Mouse (Mus musculus): ENCODE data around the gene Cmss1. TPM values are rescaled to one million over a fixed set of nuclear protein-coding genes. Genes with fewer than 3 reads are reported as not detected.

Gene Cmss1
- polyA plus RNA-seq, 1 experiment, result 82.2 TPM

DNA sequence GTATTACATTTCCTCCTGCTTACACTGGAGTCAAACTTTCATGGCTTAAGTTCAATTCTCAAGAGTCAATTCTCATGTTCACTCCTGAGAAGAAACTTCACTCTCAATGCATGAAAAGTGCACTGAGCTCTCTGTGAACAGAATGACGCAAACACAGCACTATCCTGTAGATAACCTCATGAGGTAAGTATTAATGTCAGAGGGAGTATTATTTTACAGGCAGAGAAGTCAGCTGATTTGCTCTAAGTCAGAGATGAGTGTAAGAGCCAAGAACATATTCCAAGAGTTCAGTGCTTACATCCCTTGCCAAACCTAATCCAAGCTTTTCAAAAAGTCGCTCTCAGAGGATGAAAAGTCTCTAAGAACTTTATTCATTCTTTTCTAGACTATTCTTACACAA, 128.2 kb downstream of the Cmss1 start:
- TF ChIP-seq GATA1 (IDR thresholded peaks at IDR 0.05; ENCODE audit: low read length), result no peak

DNA sequence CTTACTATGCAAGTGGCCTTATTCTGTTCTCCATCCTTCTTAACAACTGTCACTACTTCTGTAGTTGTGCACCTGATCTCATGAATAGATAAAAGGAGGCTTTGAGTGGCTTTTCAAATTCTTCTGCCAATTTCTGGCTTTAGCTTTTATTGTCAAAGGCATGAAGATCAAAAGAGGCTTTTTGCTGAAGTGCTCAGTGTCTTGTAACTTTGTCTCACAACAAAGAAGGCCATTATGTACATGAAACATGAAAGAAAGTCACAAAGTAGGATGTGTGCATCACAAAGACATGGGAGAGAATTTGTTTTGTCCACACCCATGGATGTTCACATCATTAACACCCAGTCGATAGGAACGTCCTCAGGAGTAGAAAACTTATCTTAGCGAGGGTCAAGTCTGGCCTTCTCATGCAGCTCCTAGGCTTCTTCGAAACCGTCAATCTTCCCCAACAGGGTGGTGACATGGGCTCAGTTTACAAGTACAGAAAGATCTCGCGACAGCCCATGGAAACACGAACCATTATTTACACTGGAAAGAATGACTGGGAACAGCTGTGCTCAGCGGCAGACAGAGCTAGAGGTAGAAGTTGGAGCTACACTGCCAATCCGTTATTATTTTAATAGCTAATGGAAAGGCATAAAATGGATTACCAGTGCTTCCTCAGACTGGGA, 133.1 kb downstream of the Cmss1 start:
- no peak for TF ChIP-seq GATA1 (IDR thresholded peaks at IDR 0.05; ENCODE audit: low read length)

DNA sequence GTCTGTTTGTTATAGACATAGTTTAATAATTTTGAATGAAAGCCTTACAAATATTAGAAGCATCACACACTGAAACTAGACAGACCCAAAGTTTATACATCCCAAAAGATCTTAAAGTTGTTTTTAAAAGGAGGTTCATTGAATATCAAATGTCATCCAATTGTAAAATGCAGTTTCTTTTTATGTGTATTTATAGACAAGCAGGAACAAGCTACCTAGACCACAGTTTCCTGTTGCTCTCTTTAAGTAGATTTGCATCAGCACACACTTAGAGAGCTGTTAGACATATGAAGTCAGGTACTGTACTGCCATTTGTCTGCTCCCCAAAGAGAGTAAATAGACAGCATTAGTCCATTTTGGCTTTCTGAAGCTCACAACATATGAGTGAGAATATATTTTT, 135.6 kb downstream of the Cmss1 start:
- no peak for TF ChIP-seq GATA1 (IDR thresholded peaks at IDR 0.05; ENCODE audit: low read length)

DNA sequence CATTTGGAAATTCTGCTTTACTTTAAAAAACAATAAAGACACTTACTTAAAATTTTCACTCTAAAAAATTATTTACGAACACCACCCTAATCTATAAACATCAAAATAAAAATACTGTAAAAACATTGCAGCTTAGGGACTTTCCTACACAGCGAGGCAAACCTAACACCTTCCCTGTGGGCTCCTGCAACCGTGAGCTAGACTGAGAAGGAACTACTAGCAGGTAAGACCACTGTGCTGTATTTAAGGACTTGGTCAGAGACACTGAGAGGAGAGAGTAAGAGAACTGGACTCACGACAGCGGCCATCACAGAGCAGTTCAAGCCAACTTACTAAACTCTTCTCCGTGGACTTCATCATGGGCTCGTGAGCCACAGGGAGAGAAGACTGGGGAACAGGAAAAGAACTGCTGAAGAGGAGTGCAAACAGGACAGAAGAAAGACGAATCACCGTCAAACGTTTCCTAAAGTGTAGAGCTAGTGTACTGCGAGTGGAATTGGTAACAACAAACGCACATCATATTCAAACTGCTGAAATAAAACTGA, 136.3 kb downstream of the Cmss1 start:
- TF ChIP-seq GATA1 (IDR thresholded peaks at IDR 0.05; ENCODE audit: low read length), result no peak

DNA sequence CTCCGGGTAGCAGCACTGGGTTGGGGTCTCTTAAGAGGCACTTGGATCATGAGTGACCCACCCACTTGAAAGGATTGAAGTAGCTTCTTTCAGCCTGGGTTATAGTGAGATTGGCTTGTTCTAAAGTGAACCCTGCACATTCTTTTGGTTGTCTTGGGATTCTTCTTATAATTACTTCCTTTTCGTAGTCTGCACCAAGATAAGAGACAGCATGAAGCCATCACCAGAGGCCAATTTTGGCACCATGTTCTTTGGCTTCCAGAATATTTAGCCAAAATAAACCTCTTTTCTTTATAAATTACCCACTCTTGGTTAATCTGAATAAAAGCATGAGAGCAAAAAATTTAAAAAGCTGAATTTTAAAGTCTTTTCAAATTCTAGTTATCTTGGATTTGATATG, 136.8 kb downstream of the Cmss1 start:
- no peak for TF ChIP-seq GATA1 (IDR thresholded peaks at IDR 0.05; ENCODE audit: low read length)

DNA sequence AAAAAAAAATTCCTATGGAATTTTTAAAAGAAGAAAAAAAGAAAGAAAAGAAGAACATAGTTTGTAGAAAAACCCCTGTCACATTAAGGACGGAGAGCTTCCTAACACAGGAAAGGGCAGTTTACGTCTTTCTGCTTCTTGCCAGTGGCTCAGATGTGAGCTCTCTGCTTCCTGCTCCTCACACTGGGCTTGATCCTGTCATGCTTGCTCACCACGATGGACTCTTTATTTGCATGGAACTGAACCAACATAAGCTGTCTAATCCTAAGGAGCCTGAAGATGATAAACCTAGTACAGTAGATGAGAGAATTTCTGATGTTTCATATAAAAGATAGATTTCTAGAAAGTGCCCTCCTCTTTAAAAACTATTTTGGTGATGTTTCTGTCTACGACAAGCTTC, 137.4 kb downstream of the Cmss1 start:
- TF ChIP-seq GATA1 (IDR thresholded peaks at IDR 0.05; ENCODE audit: low read length), result no peak

DNA sequence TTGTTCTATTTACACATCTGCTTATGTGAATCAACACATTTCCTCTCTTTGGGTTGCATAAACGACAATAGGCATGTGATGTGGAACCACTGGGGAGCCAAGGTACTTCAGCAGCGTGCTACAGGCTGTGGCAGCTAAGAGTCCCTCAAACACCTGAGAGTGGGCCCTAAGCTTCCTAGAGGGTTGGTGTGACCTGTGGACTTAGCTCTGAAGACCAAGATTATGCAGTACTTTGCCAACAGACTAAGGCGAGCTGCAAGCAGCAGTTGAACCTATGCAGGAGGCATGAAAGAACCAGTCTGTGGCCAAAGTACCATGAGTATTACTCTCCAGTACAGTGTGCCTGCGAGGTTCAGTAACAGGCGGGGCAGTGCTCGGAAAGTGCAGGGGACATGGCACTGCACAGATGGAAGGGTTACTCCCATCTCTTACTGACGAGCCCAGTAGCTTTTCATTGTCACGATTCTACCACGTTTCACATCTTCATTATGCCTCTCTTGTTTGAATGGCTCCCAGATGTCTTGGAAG, 141.2 kb downstream of the Cmss1 start:
- no peak for TF ChIP-seq GATA1 (IDR thresholded peaks at IDR 0.05; ENCODE audit: low read length)

DNA sequence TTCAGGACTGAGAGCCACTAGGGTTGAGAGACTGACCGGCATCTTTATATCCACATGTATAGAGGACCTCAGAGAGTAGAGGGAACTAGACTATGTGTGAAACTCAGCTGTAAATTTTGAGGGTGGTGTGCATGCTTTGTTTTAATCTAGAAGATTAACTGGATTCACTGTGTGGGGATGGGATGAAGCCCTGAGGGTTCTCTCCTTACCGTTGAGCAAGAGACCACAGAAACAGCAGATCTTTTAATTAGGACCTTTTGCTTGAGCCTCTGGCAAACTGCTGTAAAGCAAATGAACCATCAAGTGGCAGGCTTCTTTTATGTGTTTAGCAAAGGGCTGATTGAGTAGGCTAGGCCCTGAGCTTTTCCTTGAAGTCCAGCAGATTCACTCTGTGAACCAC, 150.7 kb downstream of the Cmss1 start:
- no peak for TF ChIP-seq GATA1 (IDR thresholded peaks at IDR 0.05; ENCODE audit: low read length)

DNA sequence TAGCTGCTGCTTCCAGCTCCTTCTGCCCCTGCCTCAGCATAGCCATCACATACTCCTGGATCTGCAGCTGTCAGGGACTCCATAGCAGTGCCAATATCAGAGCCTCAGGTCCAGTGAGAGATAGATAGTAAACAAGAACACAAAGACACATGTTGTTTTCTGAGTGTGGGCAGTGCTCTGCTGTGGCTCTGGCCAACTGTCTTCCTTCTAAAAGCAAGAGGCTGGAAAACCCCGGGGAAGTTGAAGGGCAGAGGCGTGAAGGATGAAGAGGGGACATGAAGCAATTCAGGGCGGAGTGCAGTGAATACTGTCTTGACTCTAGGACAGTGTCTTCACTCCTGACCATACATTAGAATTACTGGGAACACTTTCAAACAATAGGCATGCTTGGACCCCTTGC, 151.1 kb downstream of the Cmss1 start:
- no peak for TF ChIP-seq GATA1 (IDR thresholded peaks at IDR 0.05; ENCODE audit: low read length)

DNA sequence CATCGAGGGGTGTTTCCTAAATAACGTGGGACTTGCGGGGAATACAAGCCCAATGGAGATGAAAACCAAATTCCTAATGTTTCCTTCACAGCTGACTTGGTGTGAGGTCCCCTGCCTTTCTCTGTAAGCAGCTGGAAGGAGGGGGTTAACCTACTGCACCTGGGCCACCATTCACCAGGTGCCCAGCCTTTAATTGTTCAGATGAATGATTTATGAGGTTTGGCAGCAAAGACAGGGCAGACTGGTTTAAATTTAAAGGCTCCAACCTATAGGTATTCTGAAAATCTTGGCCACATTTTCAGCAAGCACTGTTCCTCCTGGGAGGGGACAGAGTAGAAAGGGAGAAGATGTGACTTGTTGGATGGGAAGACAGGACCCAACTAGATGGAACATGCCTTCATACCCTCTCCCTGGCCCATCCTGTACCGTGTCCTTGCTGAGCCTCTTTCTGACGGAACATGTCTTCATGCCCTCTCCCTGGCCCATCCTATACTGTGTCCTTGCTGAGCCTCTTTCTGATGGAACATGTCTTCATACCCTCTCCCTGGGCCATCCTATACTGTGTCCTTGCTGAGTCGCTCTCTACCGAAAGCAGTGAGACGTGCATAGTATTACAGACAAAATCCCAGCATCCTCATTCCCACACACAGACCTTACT, 152.4 kb downstream of the Cmss1 start:
- no peak for TF ChIP-seq GATA1 (IDR thresholded peaks at IDR 0.05; ENCODE audit: low read length)

DNA sequence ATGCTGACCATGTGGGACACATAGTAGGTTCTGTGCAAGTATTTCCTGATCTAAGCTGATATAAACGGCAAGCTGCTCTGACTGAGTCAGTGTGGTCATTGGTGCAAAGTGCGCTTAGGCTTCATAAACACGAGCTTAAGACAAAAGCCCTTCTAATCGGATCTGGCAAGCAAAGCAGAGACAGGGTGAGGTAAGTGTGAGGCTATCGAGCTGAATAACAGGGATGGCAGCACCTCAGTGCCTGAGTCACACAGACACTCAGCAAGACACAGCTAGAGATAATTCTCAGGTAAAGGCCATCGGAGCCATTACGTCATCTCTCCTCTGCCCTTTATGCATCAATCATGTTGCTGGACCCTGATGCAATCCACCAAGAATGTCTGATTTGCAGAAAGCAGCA, 153.7 kb downstream of the Cmss1 start:
- TF ChIP-seq GATA1 (IDR thresholded peaks at IDR 0.05; ENCODE audit: low read length), result no peak

DNA sequence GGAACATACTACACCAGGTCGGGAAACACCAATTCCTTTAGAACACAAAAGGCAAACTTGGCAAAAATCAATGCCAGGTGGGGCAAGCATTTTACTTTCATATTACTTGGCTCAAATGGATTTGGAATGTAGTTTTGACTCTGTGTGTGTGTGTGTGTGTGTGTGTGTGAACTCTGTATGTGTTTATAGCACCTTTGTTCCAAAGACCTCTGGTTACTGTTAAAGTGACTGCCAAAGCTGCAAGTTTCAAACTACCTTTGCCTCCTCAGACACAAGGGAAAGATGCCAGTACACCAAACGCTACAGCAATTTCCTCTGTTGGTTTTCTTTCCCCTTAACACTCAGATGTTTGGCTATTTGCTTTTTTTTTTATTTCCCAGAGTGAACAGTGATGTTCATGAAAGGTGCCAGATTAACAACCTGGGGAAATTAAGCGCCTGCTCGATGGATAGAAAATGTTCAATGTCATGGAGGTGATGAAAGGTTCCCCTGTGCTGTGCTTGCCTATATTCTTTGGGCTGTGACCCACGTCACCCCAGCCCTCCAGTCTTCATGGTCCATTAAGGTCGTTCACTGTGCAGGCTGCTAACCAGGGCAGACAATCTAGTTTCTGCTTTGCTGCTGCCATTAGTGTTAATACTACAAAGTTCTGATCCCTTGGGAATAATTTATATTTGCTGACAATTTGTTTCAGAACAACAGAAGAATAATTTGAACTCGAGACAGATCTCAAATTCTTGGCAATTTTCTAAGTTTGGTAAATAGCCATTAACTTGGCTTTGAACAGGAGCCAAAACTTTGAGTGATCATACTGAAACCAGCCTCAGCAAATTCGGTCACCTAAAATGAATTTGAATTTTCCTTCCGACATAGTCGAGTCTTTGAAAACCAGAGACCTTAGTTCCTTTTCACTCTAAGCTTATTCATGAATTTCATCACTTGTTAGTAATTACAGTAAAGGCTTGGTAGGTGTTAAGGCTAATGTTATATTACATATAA, 161.3 kb downstream of the Cmss1 start:
- TF ChIP-seq GATA1 (IDR thresholded peaks at IDR 0.05; ENCODE audit: low read length), result no peak

DNA sequence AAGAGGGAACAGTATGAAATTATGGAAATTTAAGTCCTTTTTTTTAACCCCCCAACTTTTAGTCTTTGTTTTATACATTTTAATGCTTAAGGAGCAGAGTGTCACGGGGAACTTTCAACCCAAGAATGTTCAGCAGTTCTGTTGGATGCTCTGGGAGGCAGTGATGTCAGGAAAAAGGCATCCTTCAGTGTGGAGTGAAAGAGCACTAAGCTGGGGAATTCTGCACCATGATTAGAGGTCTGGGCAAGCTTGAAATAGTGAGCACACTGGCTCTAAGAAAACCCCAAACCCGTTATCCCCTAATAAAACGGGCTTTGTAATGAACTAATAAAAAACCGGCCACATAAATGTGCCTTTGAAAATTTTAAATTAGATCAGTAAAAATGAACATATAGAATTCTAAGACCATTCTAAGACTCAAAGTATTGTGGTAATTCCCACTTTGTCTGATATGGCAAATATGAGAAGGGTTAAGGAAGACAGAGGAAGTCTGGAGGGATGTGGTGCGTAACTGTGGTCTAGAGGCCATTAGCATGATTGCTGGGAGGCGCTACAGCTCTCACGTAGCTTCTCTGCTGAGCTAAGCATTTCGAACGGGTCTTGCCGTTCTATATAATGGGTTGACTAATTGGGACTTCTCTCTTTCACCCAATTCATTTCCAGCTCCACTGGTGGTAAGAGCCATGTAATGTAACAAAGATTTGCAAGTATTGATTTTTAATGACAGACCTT, 165.8 kb downstream of the Cmss1 start:
- no peak for TF ChIP-seq GATA1 (IDR thresholded peaks at IDR 0.05; ENCODE audit: low read length)

DNA sequence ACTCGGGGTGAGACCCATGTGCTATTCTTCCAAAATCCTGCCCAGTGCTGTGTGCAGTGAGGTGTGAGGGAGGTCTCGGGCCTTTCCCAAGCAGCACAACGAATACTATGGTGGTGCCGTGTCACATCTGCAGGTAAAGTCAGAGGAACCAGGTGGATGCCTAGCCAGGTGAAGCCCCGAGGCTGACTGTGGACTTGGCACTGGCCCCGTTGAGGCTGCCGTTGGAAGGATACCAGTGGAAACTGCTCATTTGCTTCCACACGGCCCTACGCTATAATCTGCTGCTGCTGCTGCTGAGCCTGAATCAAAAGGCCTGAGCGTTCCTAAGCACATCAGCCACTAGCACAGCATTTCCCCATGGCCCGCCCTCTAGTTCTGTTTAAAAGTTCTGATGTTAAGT, 167.5 kb downstream of the Cmss1 start:
- TF ChIP-seq GATA1 (IDR thresholded peaks at IDR 0.05; ENCODE audit: low read length), result no peak

DNA sequence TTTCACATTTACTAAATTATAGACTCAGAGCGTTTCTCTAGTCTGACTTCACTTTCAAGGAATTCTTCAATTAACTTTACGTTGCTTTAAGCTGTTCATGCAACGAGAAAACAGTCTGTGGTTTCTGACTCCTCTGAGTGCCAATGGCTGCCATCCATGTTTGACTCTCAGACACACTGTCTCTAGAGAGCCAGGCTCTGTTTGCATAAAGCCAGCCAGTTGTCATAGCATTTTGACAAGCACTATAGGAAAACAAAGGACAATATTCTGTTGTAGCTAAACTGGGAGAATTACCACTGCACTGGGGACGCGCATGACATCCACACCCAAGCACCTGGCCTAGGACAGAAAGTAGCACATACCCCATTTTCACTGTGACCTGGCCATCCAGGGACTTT, 168.4 kb downstream of the Cmss1 start:
- TF ChIP-seq GATA1 (IDR thresholded peaks at IDR 0.05; ENCODE audit: low read length), result no peak
